Mouse (Mus musculus): ENCODE measurements around the gene Ten1.

Ten1 gene

DNA sequence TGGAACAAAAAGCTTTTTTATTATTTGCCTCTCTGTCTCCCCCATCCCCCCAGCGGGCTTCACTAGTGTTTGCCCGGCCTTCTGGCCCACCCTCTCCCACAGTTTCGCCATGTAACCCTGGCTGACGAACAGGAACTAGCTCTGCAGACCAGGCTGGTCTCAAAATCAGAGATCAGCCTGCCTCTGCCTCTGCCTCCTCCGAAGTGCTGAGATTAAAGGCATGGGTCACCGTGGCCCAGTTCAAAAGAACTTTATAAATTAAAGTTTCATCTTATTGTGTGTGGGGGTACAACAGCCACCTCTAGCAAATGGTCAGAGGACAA, 1.1 kb upstream of the Ten1 start:
- no peak for DNase-seq

DNA sequence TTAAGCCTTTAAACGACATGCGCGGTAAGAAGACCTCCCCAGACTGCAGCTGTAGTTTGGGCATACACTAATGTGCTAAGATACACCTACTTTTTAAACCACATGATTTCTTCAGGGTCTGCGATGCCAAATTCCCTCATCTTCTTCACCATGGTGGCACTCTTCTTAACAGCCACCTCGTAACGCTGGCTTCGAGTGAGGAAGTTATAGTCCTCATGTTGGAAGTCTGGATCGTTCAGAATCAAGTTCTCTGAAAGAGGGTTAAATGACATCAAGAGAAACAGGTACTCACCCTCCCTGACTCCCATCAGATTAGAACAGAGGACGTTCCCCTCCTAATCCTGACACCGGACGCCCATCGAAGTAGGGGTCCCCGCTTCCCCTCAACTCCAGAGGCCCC, 523 bp upstream of the Ten1 start:
- no peak for DNase-seq

DNA sequence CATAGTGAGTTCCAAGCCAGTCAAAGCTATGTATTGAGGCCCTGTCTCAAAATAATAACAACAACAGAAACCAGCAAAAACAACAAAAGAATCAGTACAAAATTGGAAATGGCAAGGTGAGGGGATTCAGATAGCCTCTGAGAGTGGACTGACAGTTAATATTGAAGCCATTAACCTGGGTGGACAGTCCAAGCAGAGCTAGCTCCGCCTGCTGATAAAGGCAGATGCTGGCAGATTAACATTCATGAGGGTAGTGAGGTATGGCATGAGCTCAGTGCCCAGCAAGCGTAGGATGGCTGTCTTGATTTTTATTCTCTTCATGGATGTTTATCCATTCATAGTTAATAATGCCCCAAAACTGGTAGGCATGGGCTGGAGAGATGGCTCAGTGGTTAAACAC, 2.5 kb downstream of the Ten1 start:
- DNase-seq: no peak

DNA sequence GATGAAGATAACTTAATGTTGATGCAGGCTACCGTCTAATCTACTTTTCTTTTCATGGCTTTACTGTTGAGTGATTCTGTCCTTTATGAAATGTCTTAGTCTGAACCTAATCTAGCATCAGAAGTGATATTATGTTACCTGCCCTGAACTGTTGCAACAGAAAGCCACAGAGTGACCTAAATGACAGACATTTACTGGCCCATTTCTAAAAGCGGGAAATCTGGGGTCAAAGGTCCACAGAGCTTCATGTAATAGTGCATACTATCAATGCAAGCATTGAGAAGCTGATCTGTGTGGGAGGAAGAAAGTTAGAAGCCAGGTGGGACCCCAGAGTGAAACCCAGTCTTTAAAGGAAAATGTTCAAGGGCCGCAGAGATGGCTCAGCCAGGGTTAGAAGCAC, 4.5 kb downstream of the Ten1 start:
- DNase-seq: no peak

DNA sequence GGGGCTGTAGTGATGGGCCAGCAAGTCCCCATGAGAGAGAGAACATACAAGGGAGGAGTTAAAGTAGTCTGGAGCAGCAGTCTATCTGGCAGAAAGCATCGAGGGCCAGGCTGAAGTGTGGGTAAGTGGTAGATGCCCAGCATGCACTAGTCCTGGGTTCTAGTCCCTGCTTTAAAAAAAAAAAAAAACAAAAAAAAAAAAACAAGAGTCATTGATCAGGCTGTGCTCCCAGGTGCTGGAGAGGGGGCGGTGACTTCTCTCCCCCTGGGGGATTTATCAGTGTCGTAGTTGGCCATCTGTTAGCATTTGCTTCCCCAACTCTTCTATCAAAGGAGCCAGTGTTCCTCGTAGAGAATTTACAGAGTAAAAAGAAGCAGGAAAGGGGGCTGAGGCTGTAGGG, 8.0 kb downstream of the Ten1 start:
- DNase-seq: no peak

DNA sequence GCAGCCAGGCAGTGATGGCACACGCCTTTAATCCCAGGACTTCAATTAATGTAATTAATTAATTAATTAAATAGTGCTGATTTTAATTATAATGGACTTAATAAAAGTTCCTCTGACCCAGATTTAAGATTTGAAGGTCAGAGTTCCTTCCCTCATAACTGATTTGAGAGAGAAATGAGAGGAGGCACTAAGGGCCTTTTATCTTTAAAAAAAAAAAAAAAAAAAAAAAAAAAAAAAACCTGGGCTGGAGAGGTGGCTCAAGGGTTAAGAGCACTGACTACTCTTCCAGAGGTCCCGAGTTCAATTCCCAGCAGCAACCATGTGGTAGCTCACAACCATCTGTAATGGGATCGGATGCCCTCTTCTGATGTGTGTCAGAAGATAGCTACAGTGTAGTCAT, 10.0 kb downstream of the Ten1 start:
- no peak for DNase-seq

DNA sequence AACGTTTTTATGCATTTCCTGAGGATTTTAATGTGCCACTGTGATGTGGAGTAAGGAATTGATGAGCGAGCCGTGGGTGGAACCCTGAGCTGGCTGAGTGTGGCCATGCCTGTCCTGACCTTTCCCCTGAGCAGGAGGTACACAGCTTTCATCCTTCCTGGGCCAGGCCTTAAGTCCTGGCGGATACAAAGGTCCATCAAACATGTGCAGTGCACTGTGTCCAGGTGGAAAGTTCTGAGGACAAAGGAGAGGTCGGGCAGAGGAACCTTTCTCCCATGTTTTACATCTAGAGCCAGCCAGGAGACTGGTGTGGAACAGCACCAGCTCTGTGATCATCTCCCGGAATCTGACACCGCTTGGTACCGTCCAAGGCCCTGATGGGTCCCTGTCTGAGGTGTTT, 10.6 kb downstream of the Ten1 start:
- DNase-seq: no peak

DNA sequence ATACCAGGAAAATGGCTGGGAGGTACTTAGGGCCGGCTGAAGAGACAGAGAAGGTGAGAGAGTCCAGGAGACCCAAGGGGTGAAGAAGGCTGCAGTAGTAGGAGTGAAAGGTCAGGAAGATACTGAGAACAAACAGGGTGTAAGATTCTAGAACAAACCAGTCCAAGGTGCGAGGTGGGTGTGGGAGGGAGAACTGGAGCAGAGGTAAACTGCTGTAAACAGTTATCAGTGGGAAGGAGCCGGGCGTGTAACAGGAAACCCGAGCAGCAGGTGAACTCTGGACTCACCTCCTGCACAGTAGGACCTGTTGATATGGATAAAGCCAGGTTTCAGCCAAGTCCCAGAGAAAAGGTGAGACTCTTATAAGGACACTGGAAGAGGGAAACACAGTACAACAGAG, 12.0 kb downstream of the Ten1 start:
- no peak for DNase-seq

DNA sequence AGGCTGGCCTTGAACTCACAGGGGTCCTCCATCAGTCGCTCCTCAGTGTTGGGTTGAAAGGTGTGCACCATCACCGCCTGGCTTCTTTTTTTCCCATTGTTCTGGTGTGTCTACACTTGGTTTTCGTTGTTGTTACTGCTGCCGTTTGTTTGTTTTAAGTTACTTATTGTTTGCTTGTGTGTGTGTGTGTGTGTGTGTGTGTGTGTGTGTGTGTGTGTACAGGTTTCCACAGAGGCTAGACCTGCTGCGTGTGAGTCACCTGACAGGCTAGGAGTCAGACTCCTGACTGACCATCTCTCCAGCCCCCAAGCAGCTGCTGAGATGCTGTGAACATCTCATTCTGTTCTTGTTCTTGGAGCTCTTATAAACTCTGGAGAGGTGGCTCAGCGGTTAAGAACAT, 14.2 kb downstream of the Ten1 start:
- DNase-seq: no peak

DNA sequence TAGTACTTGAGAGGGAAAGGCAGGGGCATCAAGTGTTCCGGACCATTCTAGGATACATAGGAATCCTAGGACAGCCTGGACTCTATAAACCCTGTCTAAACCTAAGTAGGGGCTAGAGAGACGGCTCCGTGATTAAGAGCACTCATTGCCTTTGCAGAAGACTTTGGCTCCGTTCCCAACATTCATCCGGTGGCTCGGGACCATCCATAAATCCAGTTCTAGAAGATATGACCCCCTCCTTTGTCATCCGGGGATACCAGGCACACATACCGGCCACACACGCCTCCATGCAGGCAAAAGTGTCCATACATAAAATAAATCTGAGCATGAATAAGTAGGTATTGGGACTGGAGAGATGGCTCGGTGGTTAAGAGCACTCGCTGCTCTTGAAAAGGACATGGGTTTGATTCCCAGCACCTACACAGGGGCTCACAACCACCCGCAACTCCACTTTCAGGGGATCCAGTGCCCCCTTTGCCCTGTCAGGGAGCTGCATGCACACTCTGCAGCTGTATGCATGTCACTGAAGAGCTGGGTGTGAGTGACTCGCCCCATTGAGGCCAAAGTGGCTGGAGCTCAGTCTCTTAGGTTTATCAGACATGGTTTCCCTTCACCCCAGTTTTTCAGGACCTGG, 15.3 kb downstream of the Ten1 start:
- DNase-seq: no peak

DNA sequence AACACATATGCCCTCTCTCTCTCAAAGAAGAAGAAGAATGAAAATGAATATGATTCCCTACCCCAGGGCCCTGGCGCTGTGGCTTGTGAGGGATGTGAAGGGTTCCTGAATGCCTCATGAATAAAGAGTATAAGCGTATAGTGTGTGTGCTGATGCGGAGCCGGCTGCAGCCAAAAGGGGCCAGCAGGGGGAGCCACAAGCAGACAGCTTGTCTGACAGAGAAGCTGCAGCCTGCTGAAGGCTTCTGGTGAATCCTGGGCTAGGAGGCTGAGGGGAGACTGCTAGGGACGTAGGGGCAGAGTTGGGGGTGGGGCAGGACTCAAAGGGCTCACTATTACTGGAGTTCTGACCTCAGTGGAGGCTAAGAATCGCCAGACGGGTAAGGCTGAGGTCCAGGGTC, 16.5 kb downstream of the Ten1 start:
- peak; percentile 72 to 79 for DNase-seq

DNA sequence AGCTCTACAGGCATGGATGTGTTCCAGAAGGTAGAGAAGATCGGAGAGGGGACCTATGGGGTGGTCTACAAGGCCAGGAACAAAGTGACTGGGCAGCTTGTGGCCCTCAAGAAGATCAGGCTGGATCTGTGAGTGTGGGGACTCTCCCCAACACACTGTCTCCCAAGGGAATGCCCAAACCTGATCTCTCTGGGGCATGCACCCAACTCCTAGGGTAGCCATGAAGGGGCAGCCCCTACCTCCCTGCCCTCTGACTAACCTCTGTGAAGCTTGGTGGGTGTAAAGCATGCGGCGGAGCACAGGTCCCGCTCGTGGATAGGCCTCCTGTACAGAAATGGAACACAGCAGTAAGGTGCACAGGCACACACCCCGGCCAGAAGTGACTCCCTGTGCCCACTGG, 17.3 kb downstream of the Ten1 start:
- no peak for DNase-seq

DNA sequence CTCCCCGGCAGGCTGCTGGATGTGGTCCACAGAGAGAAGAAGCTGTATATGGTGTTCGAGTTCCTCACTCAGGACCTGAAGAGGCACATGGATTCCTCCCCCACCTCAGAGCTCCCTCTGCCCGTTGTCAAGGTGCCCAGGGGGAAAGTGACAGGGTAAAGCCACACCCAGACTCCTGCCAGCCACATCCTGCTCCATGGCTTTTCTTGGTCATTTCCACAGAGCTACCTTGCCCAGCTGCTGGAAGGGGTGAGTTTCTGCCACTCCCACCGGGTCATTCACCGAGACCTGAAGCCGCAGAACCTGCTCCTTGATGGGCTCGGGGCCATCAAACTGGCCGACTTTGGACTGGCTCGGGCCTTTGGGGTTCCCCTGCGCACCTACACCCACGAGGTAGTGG, 17.9 kb downstream of the Ten1 start:
- DNase-seq: no peak

DNA sequence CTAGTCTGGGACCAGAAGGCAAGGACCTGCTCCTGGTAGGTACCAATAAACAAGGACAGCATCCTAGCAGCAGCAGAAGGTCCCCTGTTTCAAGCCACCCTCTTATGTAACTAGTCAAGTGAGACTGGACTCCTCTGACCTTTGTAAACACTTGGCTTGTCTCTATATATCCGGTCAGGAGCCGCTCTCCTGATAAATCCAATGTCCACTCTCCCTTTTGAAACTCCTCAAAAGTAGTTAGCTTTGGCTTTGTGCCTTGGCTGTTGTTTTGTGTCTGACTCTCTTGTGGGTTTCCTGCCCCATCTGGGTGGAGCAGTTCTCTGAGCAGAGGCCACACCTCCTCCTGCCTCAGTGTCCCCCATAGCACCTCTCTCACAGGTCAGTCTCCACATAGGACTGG, 19.6 kb downstream of the Ten1 start:
- DNase-seq: no peak

DNA sequence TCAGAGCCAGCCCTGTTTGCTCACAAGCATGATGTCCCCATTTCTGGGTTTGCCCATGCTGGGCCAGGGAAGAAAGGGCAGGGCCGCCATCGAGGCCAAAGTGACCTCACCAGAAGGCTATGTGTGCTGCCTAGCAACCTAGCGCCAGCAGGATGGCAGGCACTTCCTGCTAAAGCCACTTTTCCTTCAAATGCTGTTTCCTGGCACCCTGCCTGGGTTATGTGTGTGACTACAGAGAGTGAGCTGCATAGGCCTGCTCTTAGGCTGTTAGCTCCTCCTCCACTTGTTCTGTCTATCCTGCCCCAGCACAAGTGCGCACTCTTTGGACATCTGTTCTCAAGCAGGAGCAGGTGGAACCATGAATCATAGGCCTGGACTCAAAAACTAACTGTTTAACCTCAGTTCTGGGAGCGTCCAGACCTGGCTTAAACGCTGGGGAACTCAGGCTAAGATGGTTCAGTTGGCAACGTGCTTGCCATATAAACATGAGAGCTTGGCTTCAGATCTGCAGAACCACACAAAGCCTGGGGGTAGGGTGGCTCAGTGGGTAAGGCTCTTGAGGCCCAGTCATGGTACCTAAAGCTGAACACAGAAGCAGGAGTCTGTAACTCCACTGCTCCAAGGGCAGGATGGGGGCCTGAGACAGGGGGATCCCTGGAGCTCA, 20.2 kb downstream of the Ten1 start:
- DNase-seq: peak; percentile 83 to 91

DNA sequence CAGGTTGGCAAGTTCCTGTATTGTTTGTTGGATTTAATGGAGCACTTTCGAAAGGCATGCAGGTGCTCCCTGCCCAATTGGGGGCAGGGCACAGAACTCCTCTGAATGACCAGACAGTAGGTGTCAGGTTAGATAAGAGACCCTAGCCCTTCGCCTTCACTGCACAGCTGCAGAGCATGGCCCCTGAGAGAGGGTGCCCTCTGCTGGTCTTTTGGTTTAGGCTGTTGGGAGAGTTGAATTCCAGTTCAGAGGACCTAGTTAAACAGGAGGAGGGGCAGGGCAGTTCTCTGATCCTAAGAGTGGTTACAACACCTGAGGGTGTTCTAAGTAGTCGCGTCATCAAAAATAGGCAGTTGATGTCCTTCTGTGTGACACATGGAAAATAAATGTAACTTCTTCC, 21.2 kb downstream of the Ten1 start:
- peak; percentile 78 to 84 for DNase-seq

DNA sequence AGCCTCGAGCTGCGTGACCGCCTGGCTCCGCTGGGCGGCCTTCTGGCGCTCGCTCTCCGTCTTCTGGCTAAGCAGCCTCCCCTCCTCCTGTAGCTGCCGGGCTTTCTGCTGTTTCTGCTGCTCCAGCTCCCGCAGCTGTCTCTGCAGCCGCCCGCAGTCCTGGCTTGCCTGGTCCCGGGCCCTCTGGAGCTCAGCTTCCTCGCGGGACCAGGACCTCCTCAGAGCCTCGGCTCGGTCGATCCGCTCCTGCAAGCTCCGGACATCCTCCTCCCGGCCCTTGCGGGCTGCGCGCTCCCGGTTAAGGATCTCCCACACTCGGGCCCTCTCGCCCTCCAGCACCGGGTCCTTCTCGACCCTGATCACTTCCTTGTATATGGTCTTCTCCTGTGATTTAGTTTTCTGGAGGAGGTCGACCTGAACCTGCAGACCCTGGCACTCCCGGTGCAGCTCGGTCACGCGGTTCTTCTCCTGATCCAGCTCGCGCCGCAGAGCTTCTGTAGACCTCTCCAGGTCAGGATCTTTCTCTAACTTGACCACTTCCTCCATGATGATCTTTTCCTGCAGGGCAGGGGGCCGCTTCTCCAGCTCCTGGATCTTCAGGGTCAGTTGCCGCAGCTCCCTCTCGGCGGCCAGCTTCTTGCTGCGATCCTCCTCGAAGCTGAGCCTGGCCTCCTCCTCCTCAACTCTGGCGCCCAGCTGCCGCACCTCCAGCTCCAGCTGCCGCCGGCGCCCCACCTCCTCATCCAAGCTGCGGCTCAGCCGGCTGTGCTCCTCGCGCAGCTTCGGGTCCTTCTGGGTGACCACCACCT, 23.5 kb downstream of the Ten1 start:
- peak; percentile 57 to 74 for DNase-seq

DNA sequence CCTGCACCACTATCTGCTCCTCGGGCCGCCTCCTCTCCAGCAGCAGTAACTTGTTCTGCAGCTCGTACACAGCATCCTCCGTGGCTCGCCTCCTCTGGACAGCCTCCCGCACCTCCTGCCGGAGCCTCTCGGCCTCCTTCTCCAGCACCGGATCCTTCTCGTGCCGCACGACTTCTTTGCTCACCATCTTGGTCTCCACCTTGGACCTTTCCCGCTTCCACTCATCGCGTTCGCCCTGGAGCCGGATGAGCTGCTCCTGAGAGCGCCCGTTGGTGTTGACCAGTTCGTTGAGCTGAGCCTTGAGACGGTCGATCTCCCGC, 24.0 kb downstream of the Ten1 start:
- DNase-seq: no peak

DNA sequence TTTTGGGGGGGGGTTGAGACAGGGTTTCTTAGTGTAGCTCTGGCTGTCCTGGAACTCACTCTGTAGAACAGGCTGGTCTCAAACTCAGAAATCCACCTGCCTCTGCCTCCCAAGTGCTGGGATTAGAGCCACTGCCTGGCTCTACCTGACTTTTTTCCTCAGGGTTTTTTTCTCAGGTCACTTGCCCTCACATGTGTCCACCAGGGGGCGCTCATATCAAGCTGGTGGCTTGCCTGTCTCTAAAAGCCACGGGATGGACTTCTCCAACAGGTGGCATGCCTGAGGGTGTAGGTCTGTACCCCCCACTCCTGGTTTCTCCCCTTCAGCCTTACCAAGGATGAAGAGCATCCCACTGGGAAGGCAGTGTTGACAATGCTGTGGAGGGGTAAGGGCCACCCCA, 27.8 kb downstream of the Ten1 start:
- peak; percentile 94 to 95 for DNase-seq

DNA sequence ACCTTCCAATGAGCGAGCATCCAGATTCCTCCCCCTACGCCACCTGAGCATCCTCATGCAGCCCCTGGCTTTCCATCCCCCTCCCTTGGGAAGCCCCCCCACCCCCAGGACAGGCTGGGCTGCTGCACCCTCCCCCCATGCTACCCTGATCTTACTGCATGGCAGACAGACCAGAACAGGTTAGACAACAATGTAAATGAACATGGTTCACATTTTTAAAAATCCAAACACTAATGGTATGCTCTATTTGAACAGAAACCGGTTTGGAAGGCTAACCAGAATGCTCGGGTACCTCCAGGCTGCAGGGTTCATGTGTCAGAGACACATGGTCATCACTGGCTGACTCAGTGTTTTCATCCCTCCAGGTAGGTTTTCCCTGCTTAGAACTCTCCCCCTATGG, 30.0 kb downstream of the Ten1 start:
- no peak for DNase-seq

DNA sequence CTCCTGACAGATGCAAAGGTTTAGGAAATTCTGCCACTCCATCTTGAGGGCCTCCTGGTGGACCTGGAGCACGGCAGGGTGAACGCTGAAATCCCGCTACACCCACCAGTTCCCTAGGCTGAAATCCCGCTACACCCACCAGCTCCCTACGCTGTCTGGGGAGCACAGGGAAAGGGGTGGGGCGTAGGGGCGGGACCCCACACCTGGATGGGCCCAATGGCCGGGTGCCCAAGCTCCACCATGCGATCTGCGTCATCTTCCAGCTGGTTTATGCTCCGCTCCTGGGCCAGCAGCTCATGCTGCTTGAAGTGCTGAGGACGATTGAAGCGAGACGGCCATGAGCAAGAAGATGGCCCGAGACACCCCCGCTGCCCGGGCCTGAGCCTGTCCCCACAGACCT, 33.8 kb downstream of the Ten1 start:
- peak in 1 of 2 experiments; percentile 44 for DNase-seq

DNA sequence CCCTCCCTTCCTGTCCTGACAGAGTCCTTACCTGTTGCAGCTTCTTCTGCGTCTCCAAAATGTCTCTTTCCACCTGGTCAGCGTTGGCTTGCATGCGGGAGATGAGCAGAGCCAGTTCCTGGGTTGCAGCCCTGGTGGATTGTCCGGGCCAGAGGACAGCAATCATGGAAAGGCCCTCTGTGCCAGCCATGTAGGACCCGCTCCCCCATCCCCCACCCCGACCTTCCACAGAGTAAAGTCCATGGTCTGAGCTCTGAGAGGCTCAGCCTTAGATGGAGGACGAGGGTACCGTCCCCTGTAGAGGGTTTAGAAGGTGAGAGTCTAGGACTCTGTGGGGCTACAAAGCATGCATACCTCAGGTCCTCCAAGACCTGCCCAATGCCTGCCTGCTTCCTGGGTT, 36.2 kb downstream of the Ten1 start:
- peak in 1 of 2 experiments; percentile 43 for DNase-seq

DNA sequence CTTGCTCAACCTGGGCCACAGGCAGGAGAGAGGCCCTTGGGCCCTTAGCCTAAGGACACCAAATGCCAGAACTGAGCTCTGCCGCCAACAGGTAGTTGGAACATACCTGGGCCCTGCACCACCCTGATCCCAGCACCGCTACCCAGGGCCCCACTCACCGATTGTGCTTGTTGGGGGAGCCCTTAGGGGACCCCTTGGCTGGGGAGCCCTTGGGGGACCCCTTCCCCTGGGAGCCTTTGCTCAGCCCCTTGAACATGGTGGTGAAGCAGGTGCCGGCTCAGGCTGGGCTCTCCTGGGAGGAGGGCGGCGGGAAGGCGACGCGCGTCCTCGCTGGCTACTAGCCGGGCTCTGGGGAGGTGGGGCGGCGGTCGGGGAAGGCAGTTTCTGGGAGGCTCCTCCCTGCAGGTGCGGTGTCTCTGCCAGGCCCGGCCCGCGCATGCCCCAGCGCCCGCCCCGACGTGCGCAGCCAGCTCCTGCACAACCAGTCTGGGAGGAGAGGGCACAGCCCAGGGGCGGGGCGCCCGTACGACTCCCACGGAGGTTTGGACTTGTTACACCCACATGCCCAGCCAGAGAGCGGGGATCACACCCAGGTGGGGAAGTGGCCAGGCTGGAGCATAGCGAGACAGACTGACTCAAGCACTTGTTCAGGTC, 39.2 kb downstream of the Ten1 start, which contains the start of gene Evpl:
Evpl (minus strand) TSS at position 336 of the 654 bp plus-strand sequence.
- peak; percentile 87 to 94 for DNase-seq

DNA sequence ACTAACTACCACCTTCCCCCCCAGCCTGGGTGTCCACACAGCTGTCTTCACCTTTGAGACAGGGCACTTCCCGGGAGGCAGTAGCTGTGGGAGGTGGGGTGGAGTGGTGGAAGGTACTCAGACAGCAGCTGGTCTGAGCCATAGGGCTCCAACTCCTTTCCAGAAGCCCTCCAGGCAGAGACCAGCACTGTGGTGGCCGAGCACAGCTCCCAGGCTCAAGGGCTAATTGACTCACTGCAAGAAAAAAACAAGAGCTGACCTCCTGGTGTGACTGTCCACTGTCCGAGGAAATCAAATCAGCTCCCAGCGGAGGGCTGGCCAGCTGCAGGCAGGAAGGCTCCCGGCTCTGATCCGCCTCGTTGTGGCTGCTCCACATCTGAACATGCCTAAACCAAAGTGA, 41.1 kb downstream of the Ten1 start:
- DNase-seq: peak; percentile 47 to 66
